Mouse (Mus musculus) cerebellum, adult 8-10 months (tissue): ENCODE results near the gene Maml3.

ENCODE experiments used
- DNase-seq: peaks from one replicate; pipeline ENCODE4 v3.0.0; 2022

Gene Maml3

GRCm38 (mm10) chr3:51694576-51694975 lies 410.3 kb downstream of the Maml3 start:
- DNase-seq = no peak

GRCm38 (mm10) chr3:51693196-51693595 lies 411.7 kb downstream of the Maml3 start:
- DNase-seq = no peak

- no peak for DNase-seq
These were observed 416.2 kb downstream of the Maml3 start for GRCm38 (mm10) chr3:51688725-51689124.

GRCm38 (mm10) chr3:51686791-51687190 lies 418.1 kb downstream of the Maml3 start:
- DNase-seq = no peak

- DNase-seq = no peak
These were observed 418.6 kb downstream of the Maml3 start for GRCm38 (mm10) chr3:51686316-51686715.

GRCm38 (mm10) chr3:51685539-51685938 lies 419.3 kb downstream of the Maml3 start:
- no peak for DNase-seq

GRCm38 (mm10) chr3:51674963-51675362 lies 429.9 kb downstream of the Maml3 start:
- DNase-seq = no peak

- peak; percentile 42 for DNase-seq
These were observed 431.3 kb downstream of the Maml3 start for GRCm38 (mm10) chr3:51673408-51674086.

GRCm38 (mm10) chr3:51672631-51673030 lies 432.2 kb downstream of the Maml3 start:
- DNase-seq = no peak

GRCm38 (mm10) chr3:51671071-51671469 lies 433.8 kb downstream of the Maml3 start:
- DNase-seq = no peak

GRCm38 (mm10) chr3:51670414-51671070 lies 434.3 kb downstream of the Maml3 start:
- DNase-seq = no peak

GRCm38 (mm10) chr3:51668607-51669006 lies 436.3 kb downstream of the Maml3 start:
- DNase-seq = no peak

- no peak for DNase-seq
These were observed 442.3 kb downstream of the Maml3 start for GRCm38 (mm10) chr3:51662557-51662956.

- no peak for DNase-seq
These were observed 442.9 kb downstream of the Maml3 start for GRCm38 (mm10) chr3:51661880-51662550.

- DNase-seq = no peak
These were observed 443.5 kb downstream of the Maml3 start for GRCm38 (mm10) chr3:51661376-51661775.

- DNase-seq = no peak
These were observed 444.0 kb downstream of the Maml3 start for GRCm38 (mm10) chr3:51660821-51661276.

- DNase-seq = no peak
These were observed 444.8 kb downstream of the Maml3 start, which contains the start of gene Mgst2 for GRCm38 (mm10) chr3:51660060-51660459. Gene Mgst2 (plus strand): TSS chr3:51660360.

GRCm38 (mm10) chr3:51659415-51659814 lies 445.5 kb downstream of the Maml3 start:
- no peak for DNase-seq

GRCm38 (mm10) chr3:51654303-51655055 lies 450.4 kb downstream of the Maml3 start:
- DNase-seq = no peak

- no peak for DNase-seq
These were observed 452.2 kb downstream of the Maml3 start for GRCm38 (mm10) chr3:51652701-51653100.

GRCm38 (mm10) chr3:51652292-51652691 lies 452.6 kb downstream of the Maml3 start:
- peak; percentile 91 for DNase-seq

GRCm38 (mm10) chr3:51651149-51651548 lies 453.7 kb downstream of the Maml3 start:
- DNase-seq = no peak

- DNase-seq = no peak
These were observed 454.9 kb downstream of the Maml3 start for GRCm38 (mm10) chr3:51649986-51650385.
